Mouse (Mus musculus): ENCODE measurements at regions not wholly inside any gene's neighbourhood (a gene's known extent, or its start where the extent isn't known, plus 50 kb on each side); places are given as distances from the start of the nearest gene placed in this dataset.

GRCm38 (mm10) chr17:84865158-84865557 lies 74.6 kb upstream of the Lrpprc start:
- ATAC-seq (no peak), DNase-seq (ENCODE audit: low read depth, low spot score) (no peak)
- ChIA-PET POLR2A (no interaction called here), CTCF (no interaction called here)
- TF ChIP-seq CTCF (IDR thresholded peaks at IDR 0.05) = no peak
- in situ Hi-C loops (cut with MboI; ENCODE audit: low pct_unique_long_range_greater_than_20kb) = no loop called here
- peaks cover 23% of the 10 kb centered on the region for H3K27me3 ChIP-seq

- DNase-seq (ENCODE audit: low read depth, low spot score) (no peak), ATAC-seq (no peak)
- in situ Hi-C loops (cut with MboI; ENCODE audit: low pct_unique_long_range_greater_than_20kb) = no loop called here
- H3K27me3 ChIP-seq = peaks cover 25% of the 10 kb centered on the region
- CTCF ChIA-PET = no interaction called here
- no peak for TF ChIP-seq CTCF (IDR thresholded peaks at IDR 0.05)
- POLR2A ChIA-PET = no interaction called here
These were observed 75.0 kb upstream of the Lrpprc start for GRCm38 (mm10) chr17:84865566-84865965.

- ChIA-PET POLR2A (no interaction called here), CTCF (no interaction called here)
- in situ Hi-C loops (cut with MboI; ENCODE audit: low pct_unique_long_range_greater_than_20kb) = no loop called here
- DNase-seq (ENCODE audit: low read depth, low spot score) (no peak), ATAC-seq (no peak)
- peaks cover 32% of the 10 kb centered on the region for H3K27me3 ChIP-seq
- TF ChIP-seq CTCF (IDR thresholded peaks at IDR 0.05) = no peak
These were observed 78.6 kb upstream of the Lrpprc start for GRCm38 (mm10) chr17:84869074-84869722.

- no peak for DNase-seq (ENCODE audit: low read depth, low spot score)
- peaks cover 16% of the 10 kb centered on the region for H3K27me3 ChIP-seq
- no peak for ATAC-seq
- CTCF ChIA-PET = no interaction called here
- POLR2A ChIA-PET = no interaction called here
- no peak for TF ChIP-seq CTCF (IDR thresholded peaks at IDR 0.05)
- in situ Hi-C loops (cut with MboI; ENCODE audit: low pct_unique_long_range_greater_than_20kb) = loop anchor here (10.0 kb wide), 3 partner anchors 151 to 311 kb away; partner anchors contain the start of gene Slc3a1
These were observed 83.0 kb upstream of the Lrpprc start for GRCm38 (mm10) chr17:84873554-84873953.

GRCm38 (mm10) chr17:84874494-84874893 lies 82.0 kb upstream of the Ppm1b start:
- ChIA-PET POLR2A (no interaction called here), CTCF (no interaction called here)
- in situ Hi-C loops (cut with MboI; ENCODE audit: low pct_unique_long_range_greater_than_20kb) = loop anchor here (10.0 kb wide), 3 partner anchors 150 to 310 kb away; partner anchors contain the start of gene Slc3a1
- H3K27me3 ChIP-seq = peaks cover 12% of the 10 kb centered on the region
- no peak for DNase-seq (ENCODE audit: low read depth, low spot score)
- no peak for TF ChIP-seq CTCF (IDR thresholded peaks at IDR 0.05)
- ATAC-seq = peak; percentile 48

- DNase-seq (ENCODE audit: low read depth, low spot score) (no peak), ATAC-seq (no peak)
- CTCF ChIA-PET = no interaction called here
- in situ Hi-C loops (cut with MboI; ENCODE audit: low pct_unique_long_range_greater_than_20kb) = loop anchor here (10.0 kb wide), 3 partner anchors 150 to 310 kb away; partner anchors contain the start of gene Slc3a1
- peaks cover 12% of the 10 kb centered on the region for H3K27me3 ChIP-seq
- POLR2A ChIA-PET = no interaction called here
- TF ChIP-seq CTCF (IDR thresholded peaks at IDR 0.05) = no peak
These were observed 81.5 kb upstream of the Ppm1b start for GRCm38 (mm10) chr17:84875031-84875430.

- ChIA-PET CTCF (no interaction called here), POLR2A (no interaction called here)
- ATAC-seq (no peak), DNase-seq (ENCODE audit: low read depth, low spot score) (no peak)
- TF ChIP-seq CTCF (IDR thresholded peaks at IDR 0.05) = no peak
- in situ Hi-C loops (cut with MboI; ENCODE audit: low pct_unique_long_range_greater_than_20kb) = loop anchor here (10.0 kb wide), 3 partner anchors 149 to 309 kb away; partner anchors contain the start of gene Slc3a1
- peaks cover 5% of the 10 kb centered on the region for H3K27me3 ChIP-seq
These were observed 80.5 kb upstream of the Ppm1b start for GRCm38 (mm10) chr17:84876037-84876436.

- H3K27me3 ChIP-seq = peaks cover 5% of the 10 kb centered on the region
- in situ Hi-C loops (cut with MboI; ENCODE audit: low pct_unique_long_range_greater_than_20kb) = loop anchor here (10.0 kb wide), 3 partner anchors 147 to 307 kb away; partner anchors contain the start of gene Slc3a1
- ATAC-seq (no peak), DNase-seq (ENCODE audit: low read depth, low spot score) (no peak)
- TF ChIP-seq CTCF (IDR thresholded peaks at IDR 0.05) = no peak
- ChIA-PET CTCF (interaction anchor here (2.5 kb wide), 1 partner anchor 312 kb away, joined by 9 read pairs; no protein-coding TSS in a partner anchor), POLR2A (no interaction called here)
These were observed 79.2 kb upstream of the Ppm1b start for GRCm38 (mm10) chr17:84877176-84877863.

GRCm38 (mm10) chr17:84877864-84878224 lies 78.7 kb upstream of the Ppm1b start:
- in situ Hi-C loops (cut with MboI; ENCODE audit: low pct_unique_long_range_greater_than_20kb) = loop anchor here (10.0 kb wide), 3 partner anchors 147 to 307 kb away; partner anchors contain the start of gene Slc3a1
- TF ChIP-seq CTCF (IDR thresholded peaks at IDR 0.05) = peak; percentile 97
- peaks cover 7% of the 10 kb centered on the region for H3K27me3 ChIP-seq
- POLR2A ChIA-PET = no interaction called here
- no peak for DNase-seq (ENCODE audit: low read depth, low spot score)
- ATAC-seq = peak; percentile 29
- CTCF ChIA-PET = interaction anchor here (2.5 kb wide), 1 partner anchor 312 kb away, joined by 9 read pairs; no protein-coding TSS in a partner anchor

- no peak for ATAC-seq
- CTCF ChIA-PET = interaction anchor here (0.6 to 2.5 kb wide), 3 partner anchors 234 to 728 kb away, joined by 3 to 9 read pairs (median 3); no protein-coding TSS in a partner anchor
- POLR2A ChIA-PET = no interaction called here
- no peak for TF ChIP-seq CTCF (IDR thresholded peaks at IDR 0.05)
- in situ Hi-C loops (cut with MboI; ENCODE audit: low pct_unique_long_range_greater_than_20kb) = loop anchor here (10.0 kb wide), 3 partner anchors 146 to 306 kb away; partner anchors contain the start of gene Slc3a1
- no peak for DNase-seq (ENCODE audit: low read depth, low spot score)
- H3K27me3 ChIP-seq = peaks cover 7% of the 10 kb centered on the region
These were observed 78.2 kb upstream of the Ppm1b start for GRCm38 (mm10) chr17:84878316-84878715.

- H3K27me3 ChIP-seq = peaks cover 7% of the 10 kb centered on the region
- DNase-seq (ENCODE audit: low read depth, low spot score) = no peak
- ATAC-seq = no peak
- TF ChIP-seq CTCF (IDR thresholded peaks at IDR 0.05) = no peak
- CTCF ChIA-PET = no interaction called here
- POLR2A ChIA-PET = no interaction called here
- in situ Hi-C loops (cut with MboI; ENCODE audit: low pct_unique_long_range_greater_than_20kb) = loop anchor here (10.0 kb wide), 3 partner anchors 146 to 306 kb away; partner anchors contain the start of gene Slc3a1
These were observed 77.4 kb upstream of the Ppm1b start for GRCm38 (mm10) chr17:84879146-84879545.
